Mouse (Mus musculus) left cerebral cortex, postnatal 25 days (tissue): ENCODE measurements at regions not wholly inside any gene's neighbourhood (a gene's known extent, or its start where the extent isn't known, plus 50 kb on each side); places are given as distances from the start of the nearest gene placed in this dataset.

Experiments used
- DNase-seq, 2 experiments: peaks; one replicate each; pipeline ENCODE4 v3.0.0; 2022; ENCODE audit warnings: low spot score in 2 of 2, mixed read lengths in 1 of 2
- intact Hi-C: fragments of 180-260 bp; cut with DNase I; formaldehyde crosslinking; loops from one replicate; pipeline ENCODE4 v1.15.1; 2025

DNA sequence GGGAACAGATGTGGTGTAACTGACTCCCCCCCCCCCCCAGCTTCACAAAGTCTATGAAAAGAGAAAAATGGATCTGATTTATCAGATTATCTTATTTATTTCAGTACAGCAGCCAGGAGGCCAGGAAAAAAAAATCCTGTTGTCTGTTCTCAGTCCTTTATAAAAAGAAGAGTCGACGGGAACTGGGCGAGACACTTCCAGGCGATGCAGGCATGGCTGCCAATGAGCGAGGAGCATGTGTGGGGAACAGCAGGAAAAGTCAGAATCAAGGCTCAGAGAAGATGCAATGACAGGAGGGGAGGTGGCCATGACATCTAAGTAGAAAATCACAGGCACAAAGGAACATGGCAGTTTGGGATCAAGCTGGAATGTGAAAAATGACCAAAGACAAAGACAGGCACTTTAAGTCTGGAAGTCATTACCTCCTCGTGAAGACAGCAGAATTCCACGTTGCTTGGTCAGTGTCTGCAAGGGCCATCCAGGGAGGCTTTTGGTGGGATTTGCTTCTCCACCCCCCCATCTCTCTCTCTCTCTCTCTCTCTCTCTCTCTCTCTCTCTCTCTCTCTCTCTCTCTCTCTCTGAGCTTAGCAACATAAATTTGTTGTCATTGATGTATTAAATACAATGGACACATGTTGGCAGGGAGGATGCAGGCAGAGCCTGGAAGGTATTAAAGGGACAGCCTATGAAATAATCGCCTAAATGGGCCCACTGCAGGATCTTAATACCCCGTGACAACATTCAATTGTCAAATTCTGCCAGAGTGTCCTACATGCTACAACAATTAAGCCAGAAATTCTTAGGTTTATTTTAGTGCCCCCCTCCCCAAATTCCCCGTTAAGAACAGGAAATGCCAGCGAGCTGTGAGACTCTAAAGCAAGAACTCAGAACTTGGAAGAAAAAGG, 497.1 kb upstream of the Mki67 start:
- no peak for DNase-seq
- intact Hi-C loops = no loop called here

GRCm38 (mm10) chr7:136213962-136214308, 497.8 kb upstream of the Mki67 start:
- no peak for DNase-seq

DNA sequence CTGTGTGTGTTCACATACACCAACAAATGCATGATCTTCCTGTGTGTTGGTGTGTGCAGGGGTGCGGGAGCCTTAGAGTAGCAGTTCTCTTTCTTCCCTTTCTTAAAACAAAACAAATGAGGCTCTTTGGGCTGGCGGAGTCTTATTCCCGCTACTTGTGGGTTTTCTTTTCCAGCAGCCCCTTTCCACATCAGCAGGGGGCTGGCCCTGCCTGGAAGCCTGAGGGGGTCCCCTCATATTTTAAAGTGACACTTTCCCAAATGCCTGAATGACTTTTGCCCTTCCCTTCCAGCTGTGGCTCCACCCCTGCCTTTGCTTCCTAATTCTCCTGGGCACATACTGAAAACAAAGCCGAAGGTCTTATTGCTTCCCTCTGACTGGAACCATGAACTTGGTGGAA, 498.3 kb upstream of the Mki67 start:
- intact Hi-C loops = no loop called here

More at GRCm38 (mm10) chr7:136213962-136214308, 497.8 kb upstream of the Mki67 start:
- intact Hi-C loops = no loop called here

DNA sequence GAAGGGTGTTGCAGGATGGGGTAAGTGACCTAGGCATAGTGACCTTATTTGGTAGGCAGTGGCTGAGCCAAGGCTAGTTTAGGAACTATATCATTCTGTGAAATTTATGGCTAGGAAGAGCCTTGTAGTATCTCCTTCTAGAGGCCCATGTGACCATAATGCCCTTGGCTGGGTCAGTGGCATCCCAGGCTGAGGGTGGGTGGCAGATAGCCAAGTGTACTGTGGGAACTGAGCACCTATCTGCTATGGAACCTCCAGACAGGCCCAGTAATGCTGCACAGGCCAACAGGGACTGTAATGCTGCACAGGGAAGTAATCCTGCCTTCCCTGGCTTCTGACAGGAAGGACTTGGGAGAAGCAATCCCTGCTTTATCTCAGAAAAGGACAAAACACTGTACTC, 500.6 kb upstream of the Mki67 start:
- intact Hi-C loops = no loop called here
- DNase-seq = no peak

More for the DNA sequence above, 498.3 kb upstream of the Mki67 start:
- no peak for DNase-seq

DNA sequence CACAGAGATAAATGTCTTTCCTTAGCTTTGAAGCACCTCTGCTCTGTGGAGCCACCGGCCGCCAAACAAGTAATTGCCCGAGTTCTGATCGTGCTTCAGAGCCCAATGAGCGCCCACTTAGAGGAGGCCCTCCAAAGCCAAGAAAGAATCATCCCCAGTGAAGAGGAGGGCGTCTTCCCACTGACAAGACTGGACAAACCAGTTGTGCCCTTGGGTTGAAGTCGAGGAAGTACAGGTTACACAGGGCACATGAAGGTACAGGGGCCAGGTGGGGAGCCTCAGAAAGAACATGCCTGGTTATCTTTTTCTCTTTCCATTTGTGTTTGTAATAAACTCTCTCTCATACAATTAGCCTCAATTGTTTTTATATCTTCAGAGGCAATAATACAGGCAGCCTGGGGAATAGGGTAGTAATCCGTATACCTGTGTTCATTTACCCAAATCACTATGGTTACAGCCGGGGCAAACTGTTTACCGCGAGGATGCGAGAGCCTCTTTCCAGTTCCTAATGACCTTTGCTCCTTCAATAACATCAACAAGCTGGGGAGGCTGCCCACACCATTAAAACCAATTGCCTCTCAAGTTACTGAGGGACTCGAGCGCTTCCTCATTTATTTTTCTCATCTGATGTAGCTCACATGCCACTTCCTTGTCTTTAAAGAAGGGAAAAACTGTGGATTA, 503.5 kb upstream of the Mki67 start:
- intact Hi-C loops = no loop called here
- no peak for DNase-seq

DNA sequence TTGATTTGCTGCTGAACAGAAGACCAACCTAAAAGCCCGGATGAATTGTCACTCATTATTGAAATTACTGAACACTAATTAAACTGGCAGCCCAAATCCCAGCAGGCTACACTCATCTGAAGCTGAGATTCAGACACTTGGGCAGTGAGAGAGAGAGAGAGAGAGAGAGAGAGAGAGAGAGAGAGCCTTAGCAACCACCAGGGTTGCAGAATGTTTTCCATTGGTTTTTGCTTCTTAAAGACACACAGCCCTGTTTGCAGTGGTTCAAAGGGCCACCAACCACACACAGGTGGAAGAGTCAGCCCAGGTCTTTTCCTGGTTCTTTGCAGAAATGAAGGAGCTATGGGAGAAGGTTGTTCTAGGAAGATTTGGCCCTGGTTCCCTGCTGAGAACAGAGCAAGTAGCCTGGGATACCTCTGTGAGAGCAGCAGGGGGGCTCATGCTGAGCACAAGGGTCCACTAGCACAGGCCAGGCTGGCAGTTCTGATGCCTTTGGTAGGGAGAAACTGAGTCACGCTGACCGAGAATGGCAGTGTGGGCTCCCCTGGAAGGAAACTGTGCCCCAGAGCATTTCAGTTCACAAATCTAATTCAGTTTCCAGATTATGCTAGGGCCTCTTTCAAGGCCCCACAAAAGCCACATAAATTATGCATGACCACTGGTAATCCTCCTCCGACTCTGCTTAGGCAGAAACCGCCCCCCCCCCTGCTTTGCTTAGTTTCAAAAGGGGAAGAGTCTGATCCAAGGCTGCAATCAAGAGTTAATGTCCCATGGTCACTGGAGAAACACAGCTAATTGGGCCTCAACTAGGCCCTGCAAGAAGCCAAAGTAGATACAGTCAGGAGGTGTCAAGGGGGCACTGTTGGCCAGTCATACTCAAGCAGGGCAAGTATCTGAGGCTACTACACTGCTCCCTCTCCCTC, 504.3 kb upstream of the Mki67 start:
- intact Hi-C loops = no loop called here
- DNase-seq = no peak

GRCm38 (mm10) chr7:136221620-136222019, 505.5 kb upstream of the Mki67 start:
- DNase-seq = no peak
- intact Hi-C loops = no loop called here

- DNase-seq = no peak
- intact Hi-C loops = no loop called here
Measured at GRCm38 (mm10) chr7:136226031-136226430, 509.9 kb upstream of the Mki67 start.

DNA sequence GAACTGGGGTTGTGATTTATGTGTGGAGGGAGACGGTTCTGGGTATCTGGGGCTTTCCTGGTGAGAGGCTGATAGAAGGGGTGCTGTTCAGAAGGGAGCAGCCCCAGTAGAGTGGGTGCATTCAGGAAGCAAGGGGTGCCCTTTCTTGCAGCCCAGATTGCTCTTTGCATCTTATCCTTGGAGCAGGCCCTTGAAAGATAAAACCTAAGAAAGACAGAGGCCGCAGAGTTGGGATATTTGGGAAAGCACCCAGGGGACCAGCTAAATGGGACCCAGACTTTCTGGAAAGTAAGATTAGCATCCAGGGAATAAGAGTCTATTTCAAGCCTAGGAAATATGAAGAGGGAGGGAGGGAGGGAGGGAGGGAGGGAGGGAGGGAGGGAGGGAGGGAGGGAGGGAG, 512.2 kb upstream of the Mki67 start:
- intact Hi-C loops = no loop called here
- no peak for DNase-seq

- intact Hi-C loops = no loop called here
- DNase-seq = no peak
Measured at GRCm38 (mm10) chr7:136229592-136229991, 513.4 kb upstream of the Mki67 start.

DNA sequence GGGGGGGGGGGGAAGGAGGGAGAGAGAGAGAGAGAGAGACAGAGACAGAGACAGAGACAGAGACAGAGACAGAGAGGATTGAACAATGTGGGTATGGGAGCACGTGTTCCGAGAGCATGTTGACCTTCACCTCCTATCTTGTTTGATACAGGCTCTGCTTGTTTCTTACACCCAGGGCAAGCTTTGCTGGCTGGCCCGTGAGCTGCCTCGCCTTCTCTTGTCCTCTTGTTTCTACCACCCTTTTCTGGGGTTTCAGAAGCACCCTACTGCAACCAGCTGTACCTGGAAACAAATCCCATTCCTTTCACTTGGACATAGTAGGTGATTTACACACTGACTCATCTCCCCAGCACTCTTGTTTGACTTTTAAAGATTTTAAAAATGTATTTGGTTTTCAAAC, 516.0 kb upstream of the Mki67 start:
- no peak for DNase-seq
- intact Hi-C loops = no loop called here

DNA sequence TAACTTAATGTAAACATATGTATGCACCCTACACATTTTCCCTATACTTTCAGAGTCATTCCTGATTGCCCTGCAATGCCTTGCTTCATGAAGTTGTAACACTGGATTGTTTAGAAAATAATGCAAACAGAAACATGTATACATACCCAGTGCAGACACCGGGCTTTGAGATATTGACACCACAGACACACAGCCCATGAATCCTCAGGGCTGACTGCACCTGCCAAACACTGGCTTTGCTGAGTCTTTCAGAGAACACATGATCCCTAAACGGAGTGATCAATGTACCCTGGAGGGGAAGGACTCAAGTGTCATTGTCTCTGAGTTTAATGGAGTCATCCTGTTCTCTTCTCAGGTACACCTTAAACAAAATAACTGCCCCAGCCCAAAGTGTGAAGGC, 519.4 kb upstream of the Mki67 start:
- no peak for DNase-seq
- intact Hi-C loops = no loop called here

GRCm38 (mm10) chr7:136236391-136236790, 520.2 kb upstream of the Mki67 start:
- intact Hi-C loops = no loop called here

DNA sequence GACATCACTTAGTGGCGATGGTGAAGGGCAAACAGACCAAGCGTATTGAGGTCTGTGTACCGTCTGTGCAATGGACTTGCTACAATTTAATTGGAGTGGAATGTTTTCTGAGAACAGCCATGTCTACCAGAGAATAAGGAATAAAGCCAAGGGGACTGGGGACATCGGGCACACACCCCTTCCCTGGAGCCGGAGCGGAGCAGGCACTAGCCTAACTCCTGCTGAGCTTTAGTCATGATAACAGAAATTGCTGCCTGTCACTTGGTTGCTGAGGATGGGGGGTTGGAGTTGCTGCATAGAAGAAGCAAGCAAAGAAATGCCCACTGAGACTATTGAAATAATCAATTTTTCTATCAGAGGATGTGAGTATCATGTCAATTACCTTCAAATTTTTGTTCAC, 549.5 kb upstream of the Mki67 start:
- no peak for DNase-seq
- intact Hi-C loops = no loop called here

More at GRCm38 (mm10) chr7:136236391-136236790, 520.2 kb upstream of the Mki67 start:
- no peak for DNase-seq

DNA sequence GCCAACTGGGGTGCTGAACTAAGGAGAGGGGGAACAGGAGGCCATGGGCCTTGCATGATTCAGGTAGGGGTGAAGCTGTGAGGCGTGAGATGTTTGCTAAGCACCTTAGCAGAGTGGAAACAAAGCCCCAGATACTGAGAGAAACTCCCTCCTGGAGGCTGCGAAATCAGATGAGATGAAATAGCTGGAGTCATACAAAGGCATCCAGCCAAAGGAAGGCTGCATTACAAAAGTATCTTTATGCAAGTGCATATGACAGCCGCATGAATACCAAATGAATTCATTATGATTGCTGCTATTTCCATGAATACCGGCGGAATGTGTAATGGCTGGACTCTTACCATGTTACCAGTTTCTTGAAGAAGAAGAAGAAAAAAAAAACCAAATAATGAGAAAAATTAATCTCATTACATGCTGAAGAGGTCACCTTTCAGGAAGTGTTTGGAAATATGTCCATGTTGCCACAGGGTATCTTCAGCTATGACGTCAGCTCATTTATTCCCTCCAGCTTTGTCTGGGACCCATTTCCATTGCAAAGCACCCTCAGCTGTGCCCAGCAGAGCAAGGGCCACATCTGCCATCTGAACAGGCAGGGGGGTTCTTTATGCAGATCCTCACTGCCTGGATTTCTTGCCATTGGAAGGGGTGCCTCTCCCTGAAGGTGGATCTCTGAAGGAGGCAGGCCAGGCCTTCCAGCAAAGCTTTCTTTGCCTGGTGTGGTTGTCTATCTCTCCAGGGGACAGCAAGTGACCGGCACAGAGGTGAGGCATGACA, 551.7 kb upstream of the Mki67 start:
- intact Hi-C loops = no loop called here

DNA sequence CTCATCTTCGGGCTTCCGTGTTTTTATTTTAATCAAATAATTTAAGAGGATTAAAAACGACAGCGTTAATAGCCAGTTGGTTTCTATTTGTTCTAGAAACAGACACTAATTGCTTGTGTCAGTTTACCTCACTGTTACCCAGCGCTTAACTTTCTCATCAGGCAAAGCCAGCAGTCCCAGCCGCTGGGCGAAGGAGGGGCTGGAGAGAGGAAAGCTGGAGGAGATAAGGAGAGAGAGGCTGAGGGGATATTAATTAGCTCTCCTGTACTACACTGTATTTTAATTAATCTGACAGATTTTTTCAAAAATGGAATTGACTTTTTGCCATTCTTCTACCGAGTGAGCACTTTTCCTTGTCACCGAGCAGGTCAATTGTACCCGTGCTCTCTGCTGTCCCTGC, 559.5 kb upstream of the Mki67 start:
- DNase-seq = no peak
- intact Hi-C loops = no loop called here

More for the DNA sequence above, 551.7 kb upstream of the Mki67 start:
- DNase-seq = peak; percentile 3 to 28

GRCm38 (mm10) chr7:136283770-136284169, 567.6 kb upstream of the Mki67 start:
- DNase-seq = no peak
- intact Hi-C loops = no loop called here

- no peak for DNase-seq
- intact Hi-C loops = no loop called here
Measured at GRCm38 (mm10) chr7:136285606-136286005, 569.4 kb upstream of the Mki67 start.

GRCm38 (mm10) chr7:136293536-136294145, 577.5 kb upstream of the Mki67 start:
- DNase-seq = no peak
- intact Hi-C loops = loop anchor here (10.0 kb wide), 1 partner anchor 171 kb away; no protein-coding TSS in a partner anchor
